Mouse (Mus musculus) kidney, postnatal 14 days (tissue): ENCODE data around the gene Nup88.
"Not testable (repeated sequence)": the region's sequence is repeated elsewhere in the genome, so short reads cannot be mapped to it uniquely, and the experiment has no call there.

Experiments
- DNase-seq: peaks from one replicate; pipeline ENCODE4 v3.0.0; 2022; ENCODE audit warnings: mixed read lengths

The Nup88 gene

DNA sequence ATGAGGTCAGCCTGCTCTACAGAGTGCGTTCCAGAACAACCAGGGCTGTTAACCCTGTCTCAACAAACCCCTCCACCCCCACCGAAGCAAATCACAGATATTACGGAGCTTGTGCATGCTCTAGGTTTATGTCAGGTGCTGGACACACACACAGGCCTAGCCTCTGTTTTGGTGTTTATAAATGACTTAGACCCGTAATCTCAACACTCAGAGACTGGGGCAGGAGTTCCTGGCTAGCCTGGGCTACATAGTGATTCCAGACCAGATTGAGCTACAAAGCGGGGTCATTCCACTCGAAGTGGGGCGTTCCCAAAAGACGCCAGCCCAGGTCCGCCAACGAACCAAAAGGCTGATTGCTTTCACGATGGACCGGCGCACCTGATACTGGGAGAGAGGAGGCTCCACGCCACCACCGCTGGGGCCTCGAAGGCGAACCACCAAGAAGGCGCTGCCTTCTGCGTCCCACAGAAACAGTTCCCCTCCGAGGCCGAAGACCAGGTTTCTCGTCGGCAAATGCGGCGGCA lies 440 bp downstream of the Nup88 start:
- DNase-seq = no peak

DNA sequence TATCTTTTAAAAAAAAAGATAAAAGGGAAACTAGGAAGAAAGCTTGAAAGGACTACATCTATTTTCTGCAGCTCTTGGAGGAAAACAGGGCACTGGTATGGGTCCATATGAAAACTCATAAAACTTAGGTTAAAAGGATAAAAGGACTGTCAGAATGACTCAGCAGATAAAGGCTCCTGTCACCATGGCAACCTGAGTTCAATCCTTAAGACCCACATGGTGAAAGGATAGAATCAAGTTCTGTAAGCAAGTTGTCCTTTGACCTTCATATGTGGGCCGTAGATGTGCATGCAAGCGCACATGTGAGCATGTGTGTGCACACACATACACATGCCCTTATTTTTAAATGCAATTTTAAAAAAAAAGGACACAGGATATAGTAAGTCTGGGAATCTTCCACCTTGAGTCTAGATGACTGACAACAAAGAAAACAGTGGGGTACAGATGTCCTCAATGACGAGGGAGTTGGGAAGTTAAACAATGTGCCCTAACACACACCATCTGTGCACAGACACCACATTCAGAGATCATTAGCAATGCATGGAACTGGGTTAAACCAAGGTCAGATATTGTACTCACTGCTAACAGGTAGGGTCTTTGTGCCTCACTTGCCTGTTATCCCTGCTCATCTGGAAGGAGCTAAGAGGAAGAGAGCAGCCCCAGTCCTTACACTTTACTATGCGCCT lies 5.4 kb downstream of the Nup88 start:
- DNase-seq = no peak

DNA sequence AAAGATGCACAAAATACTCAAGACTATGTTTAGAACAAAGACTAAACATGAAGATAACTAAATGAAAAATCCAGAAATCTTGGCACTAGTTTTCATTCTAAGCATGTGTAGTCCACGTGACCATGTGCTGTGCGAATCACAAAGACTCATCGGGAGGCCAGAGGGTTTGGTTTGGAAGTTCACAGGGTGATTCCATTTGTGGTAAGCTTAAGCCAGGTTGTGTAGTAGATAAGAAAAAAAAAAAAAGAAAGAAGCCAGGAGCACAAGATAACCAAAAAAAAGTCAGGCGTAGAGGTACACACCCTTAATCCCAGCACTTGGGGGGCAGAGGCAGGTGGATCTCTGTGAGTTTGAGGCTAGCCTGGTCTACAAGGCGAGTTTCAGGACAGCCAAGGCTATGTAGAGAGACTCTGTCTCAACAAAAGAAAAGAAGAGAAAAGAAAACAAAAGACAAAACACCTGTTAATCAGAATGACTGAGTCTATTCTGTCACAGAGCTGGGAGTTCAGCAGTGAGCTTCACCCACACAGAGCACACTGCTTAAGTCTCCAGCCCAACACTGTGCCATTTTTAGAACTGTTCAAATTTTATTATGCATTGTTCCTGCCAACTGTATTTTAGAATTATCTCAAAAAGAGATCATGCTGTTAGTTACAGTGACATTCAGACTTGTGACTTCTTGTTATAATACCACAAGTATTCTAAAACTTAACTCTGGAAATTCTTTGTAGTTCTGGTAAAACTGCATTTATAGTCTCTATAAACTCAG lies 8.8 kb downstream of the Nup88 start:
- no peak for DNase-seq

DNA sequence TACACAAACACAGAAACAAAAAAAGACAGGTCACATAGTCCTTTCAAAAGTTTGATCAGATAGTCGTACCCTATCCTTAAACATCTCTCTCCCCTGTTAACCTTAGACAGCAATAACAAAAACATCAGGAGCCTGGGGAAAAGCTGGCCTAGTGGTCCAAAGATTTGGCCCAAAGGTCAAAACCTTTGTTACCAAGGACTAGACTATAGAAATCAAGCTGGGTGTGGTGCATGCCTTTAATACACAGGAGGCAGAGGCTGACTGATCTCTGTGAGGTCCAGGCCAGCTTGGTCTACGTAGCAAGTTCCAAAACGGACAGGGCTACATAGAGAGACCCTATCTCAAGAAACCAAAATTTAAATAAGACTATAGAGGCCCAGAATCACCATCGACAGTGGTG lies 15.1 kb downstream of the Nup88 start:
- no peak for DNase-seq

DNA sequence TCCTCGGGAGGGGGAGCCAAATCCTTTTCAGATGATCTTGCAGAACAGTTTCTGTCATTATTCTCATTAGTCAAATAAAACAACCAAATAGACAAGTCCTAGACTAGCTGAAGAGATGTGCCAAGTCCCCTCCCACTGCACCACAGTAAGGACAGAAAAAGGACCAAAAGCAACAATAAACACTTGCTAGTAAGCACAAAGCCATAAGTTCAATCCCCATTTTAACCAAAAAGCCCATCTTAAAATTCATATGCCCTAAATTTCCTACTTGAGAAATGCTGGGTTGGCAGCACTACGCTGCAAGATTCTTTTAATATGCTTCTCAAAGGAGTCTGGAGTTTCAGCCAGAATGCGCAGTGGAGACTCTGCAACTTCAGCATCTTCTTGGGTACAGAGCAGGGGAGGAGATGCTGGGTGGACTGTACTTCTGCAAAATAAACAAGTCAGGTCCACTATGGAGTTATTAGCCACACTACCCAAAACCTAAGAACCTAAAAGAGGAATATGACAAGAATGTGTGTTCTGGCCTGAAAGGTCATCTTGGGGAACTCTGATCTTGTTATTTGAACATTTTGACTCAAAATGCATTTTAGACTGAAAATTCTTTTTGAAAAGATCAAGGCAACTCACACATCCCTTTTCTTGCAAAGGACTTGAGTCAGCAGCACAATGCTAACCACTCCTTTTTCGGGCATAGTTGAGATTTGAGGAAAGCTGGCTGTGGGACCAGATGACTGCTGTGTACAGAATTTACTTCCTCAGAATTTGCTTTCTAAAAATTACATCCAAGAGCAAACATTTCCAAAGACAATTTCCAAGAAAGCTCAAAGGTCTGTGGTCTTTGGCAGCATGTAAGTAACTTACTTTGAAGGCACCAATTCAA lies 24.6 kb downstream of the Nup88 start:
- no peak for DNase-seq

DNA sequence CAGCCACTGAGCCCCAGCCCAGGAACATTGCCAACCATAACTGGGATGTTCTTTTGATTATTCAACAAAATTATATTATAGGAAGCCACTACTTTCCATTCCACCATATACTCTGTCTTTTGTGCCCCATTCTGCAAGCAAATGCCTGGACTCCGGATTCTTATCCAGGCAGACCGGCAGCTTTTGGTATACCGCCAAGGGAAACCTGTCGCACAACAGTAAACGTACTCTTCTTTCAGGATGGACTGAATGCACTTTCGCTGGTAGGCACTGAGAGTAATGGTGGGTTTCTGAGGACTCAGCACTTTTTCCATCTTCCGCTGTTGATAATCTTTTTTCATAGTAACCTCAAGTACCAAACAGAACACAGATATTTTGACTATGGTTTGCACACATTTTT lies 26.1 kb downstream of the Nup88 start:
- no peak for DNase-seq

DNA sequence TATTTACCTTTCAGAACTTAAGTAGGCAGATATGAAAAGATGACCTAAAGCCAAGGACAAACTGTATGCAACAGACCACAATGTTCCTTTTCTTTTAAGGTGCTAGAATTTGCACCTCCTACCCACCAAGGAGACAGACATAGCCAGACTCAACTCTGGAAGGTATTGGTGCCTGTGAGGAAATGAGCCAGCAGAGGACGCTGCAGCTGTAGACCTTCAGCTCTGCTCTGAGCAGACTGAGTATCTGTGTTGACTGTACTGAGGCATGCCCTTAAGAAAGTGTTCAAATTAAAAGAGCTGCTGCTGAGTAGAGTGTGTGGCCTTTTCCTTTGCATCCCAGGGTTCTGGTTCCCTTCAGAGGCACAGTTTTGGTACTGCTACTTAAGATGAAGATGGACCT lies 27.2 kb downstream of the Nup88 start:
- no peak for DNase-seq

DNA sequence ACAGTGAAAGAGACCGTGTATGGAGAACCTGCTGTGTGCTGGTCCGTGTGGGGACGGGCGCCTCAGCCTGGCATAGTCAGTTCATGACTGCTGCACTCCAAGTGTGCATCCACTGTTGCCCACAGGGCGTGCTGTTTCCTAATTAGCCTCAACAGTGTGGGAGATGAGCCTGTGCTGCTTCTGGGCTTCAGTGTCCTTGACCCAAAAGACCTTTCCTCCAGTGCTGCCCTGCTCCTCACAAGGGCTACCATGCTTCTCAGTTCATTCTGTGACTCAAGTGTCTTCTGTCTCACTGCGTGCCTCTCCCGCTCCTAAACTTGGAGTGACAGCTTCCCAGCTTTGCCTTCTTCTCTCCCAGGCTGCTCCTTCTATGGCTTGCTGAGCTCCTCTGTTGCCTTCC lies 34.5 kb downstream of the Nup88 start:
- DNase-seq = no peak

DNA sequence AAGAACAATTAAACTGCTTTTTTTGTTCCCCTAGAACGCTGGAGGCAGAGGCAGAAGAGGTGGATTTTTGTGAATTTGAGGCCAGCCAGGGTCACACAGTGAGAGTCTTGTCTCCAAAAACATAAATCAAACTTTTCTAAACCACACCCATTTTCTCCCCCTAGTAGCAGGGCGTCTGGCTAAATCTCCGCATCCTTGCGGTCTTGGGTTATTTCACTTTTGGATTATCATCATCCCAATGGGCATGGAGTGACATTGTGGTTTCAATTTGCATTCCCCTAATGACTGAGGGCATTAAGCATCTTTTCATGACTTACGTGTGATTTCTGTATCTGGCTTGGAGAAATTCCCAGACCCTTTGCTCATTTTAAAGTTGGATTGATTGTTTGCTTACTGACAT lies 38.3 kb downstream of the Nup88 start:
- no peak for DNase-seq

DNA sequence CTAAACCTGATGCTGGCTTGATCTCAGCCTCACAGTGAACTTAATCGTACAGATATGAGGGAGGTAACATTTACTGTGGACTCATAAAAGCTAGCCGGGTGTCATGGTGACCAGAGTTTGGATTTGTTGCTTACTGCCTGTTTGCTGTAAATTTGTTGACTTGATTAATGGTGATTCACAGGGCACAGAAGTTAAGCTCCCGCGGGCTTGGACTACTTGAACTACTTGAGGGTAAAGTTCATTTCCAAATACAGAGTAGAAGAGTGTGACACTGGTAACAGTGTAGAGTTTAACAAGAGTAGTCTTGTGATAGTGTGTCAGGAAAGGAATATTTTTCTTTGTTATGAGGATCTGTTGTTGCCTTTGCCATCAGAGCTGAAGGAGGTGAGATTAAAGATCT lies 50.2 kb downstream of the Nup88 start:
- DNase-seq = no peak

DNA sequence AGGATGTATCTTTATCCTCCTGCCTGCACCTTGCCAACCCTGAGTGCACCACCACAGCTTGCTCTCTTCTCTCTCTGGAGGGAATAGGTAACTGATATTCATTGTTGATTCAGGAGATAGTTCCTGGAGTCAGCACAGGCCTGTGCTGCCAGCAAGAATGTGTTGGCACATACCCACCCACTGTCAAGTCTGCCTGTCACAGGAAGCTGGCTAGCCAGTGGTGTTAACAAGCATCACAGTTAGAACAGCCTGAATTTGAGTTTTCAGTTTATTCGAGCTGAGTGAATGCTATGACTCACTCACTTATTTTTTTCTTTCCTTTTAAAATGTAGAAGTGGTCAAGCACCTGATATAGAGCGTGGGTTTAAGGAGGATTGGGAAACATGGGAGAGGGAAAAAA lies 51.9 kb downstream of the Nup88 start:
- no peak for DNase-seq

DNA sequence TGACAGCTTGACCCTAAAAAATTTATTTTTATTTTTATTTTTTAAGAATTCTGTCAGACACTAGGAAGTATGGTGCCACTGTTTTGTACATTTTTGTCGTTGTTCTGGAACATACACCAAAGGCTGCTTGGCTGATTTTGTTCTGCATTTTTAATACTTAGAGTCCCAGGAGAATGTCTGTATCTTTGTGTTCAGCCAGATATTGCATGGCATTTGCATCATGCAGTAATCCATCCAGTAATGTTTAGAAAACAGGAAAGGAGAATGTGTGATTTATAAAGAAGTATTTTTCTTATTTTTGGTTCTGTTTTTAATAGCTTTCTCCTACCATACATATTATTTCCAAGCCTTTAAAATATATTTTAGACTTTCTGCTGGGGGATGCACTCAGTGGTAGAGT lies 57.9 kb downstream of the Nup88 start:
- no peak for DNase-seq

DNA sequence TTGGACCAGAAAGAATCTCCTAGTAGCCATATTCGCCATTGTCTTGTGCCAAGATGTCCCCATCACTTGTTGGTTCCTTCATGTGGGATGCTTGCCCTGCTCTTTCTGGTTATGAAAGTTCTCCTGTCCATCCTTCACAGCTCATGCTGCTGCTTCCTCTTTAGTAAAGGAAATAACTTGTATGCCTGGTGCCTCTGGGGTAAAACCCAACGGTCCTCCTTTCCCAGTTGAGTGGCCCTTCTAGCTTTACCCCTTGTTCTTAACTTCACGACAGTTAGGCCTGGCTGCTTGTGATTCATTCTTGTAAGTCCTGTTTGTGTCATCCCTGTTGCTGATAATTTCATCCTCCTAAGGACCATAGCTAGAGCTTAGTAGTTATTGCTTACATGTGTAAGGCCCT lies 58.5 kb downstream of the Nup88 start:
- DNase-seq = no peak

DNA sequence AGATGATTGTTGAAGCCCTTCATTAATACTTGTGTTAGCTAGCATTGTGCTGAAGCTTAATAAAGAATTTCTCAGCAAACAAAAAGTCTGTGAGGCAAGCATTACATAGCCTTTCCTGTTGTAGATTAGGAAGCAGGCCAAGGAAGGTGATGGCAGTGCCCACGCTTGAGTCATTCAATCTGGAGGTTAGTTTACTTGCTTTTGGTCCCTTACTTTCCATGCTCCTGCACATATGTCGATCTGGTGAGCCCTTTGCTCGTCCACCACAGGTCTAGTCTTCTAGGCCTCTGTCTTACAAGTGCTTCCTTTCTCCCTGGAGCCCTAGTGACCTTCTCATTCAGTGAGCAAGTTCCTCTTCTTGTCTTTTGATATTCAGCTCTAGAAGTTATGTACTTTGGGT lies 63.1 kb downstream of the Nup88 start:
- no peak for DNase-seq

DNA sequence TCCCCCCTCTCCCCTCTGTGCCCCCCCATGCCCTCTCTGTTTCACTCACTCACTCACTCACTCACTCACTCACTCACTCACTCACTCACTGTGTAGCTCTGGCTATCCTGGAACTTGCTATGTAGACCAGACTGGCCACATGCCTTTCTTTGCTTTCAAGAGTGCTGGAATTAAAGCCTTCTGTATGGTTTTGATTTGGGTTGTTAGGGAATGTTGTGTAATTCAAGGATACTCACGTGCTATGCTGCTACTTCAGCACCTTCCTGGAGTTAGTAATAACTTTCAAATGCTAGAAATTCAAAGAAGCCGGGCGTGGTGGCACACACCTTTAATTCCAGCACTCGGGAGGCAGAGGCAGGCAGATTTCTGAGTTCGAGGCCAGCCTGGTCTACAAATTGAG lies 71.6 kb downstream of the Nup88 start:
- DNase-seq = not testable (repeated sequence)

DNA sequence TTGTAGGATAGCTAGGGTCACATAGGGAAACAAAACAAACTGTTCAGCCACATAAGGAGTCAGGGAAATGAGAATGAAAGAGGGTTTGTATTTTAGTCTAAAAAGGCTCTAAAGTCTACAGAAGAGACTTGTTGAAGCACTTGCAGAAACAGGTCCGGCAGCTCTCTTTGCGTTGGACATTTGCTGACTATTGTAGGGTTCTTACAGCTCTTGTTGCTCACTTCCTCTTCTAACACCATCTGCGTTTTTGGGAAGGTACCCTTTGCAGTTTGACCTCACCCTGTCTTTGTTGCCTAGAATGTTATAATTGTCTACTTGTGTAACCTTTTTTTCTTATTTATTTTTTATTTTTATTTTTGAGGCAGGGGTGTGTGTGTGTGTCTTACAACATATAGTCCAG lies 72.1 kb downstream of the Nup88 start:
- no peak for DNase-seq
